Mouse (Mus musculus) layer of hippocampus, postnatal 25 days (tissue): ENCODE measurements around the gene Fam193a. TPM values are rescaled to one million over a fixed set of nuclear protein-coding genes. Genes with fewer than 3 reads are reported as not detected.

Experiments
- DNase-seq, 2 experiments: peaks; one replicate each; pipeline ENCODE4 v3.0.0; 2022; ENCODE audit warnings: mixed read lengths in 2 of 2, low spot score in 1 of 2; ENCODE audit errors: extremely low spot score in 1 of 2
- total RNA-seq, 2 experiments: library from RNA; stranded (reverse); gene quantifications; 2 replicates each; pipeline ENCODE4 v1.2.3; 2021

Gene Fam193a
- total RNA-seq, 2 experiments from 2014 or later: 37.0 to 42.2 TPM

DNA sequence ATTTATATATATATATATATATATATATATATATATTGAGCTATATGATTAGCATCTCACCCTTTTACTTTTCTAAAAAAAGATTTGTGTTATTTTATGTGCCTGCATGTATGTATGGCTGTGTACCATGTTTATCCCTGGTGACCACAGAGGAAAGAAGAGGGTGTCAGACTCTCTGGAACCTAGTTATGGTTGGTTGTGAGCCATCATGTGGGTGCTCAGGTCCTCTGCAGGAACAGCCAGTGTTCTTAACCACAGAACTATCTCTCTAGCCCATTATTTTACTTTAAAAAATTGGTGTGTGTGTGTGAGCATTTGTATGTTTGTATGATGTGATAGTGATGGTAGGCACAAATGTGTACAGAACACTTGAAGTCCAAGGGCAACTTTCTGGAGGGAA, 9.1 kb downstream of the Fam193a start:
- DNase-seq: no peak

DNA sequence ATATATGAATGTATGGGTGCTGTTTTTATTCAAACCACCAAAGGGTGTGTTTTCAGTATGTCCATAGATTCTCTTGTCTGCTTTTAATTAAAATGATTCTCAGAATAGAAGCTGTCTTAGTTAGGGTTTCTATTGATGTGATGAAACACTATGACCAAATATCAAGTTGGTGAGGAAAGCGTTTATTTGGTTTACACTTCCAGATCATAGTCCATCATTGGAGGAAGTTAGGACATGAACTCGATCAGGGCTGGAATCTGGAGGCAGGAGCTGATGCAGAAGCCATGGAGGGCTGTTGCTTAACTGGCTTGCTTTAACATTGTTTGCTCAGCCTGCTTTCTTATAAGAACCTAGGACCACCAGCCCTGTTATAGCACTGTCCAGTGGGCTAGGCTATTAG, 12.0 kb downstream of the Fam193a start:
- DNase-seq: no peak

DNA sequence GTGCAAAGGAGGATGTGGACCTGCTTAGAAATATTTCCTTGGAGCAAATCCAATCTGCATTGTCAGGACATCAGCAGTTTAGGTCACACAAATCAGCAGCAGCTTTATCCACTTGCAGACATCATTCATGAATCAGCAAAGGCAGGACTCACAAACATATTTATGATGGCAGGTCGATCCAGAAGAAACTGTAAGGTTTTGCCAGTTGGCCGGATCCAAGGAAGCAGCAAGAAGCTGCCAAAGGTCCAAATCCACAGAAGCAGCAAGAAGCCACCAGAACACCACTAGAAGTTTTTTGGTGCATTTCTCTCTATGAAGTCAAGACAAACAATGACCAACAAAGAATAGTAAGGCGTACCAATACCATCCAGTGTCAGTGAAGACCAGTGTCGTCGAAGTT, 15.9 kb downstream of the Fam193a start:
- no peak for DNase-seq

DNA sequence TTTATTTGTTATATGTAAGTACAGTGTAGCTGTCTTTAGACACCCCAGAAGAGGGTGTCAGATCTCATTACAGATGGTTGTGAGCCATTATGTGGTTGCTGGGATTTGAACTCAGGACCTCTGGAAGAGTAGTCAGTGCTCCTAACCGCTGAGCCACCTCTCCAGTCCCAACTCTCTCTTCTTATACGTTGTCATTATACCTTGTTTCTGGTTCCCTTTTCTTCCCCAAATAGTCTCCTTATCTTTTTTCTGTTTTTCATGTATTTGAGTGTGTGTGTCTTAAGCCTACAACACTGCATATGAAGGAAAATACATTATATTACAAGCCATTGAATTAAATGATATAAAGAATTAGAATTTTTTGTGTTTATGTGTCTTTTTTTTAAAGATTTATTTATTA, 17.0 kb downstream of the Fam193a start:
- no peak for DNase-seq

DNA sequence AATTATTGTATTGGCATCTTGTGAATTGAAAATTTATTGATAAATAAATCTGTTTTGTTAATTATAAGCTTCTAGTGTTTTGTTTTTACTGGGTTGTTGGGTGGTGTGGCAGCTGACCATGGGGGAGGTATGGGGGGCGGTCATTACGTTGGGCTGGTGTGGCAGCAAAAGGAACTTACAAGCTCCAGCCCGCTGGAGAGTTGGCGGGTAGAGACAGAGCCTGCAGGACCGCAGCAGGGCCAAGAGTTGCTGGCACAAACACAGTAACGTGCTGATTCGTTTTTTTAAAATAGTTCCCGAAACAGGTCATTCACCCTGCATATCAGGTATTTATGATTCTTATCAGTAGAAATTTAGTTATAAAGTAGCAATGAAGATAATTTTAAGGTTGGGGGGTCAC, 23.5 kb downstream of the Fam193a start:
- no peak for DNase-seq

DNA sequence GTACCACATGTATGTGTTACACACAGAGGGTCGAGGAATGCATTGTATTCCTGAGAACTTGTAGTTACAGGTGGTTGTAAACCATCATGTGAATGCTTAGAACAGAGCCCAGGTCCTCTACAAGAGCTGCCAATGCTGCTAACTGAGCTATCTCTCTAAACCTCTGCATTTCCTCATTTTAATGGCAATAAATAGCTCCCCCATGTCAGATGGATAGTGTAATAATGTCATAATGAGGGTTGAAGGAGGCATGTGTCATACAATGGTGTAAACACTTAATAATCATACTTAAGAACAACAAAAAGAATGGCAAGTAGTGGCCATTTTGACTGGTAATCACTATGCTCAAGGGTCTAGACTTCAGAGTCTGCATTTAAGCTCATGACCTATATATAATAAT, 25.6 kb downstream of the Fam193a start:
- no peak for DNase-seq

DNA sequence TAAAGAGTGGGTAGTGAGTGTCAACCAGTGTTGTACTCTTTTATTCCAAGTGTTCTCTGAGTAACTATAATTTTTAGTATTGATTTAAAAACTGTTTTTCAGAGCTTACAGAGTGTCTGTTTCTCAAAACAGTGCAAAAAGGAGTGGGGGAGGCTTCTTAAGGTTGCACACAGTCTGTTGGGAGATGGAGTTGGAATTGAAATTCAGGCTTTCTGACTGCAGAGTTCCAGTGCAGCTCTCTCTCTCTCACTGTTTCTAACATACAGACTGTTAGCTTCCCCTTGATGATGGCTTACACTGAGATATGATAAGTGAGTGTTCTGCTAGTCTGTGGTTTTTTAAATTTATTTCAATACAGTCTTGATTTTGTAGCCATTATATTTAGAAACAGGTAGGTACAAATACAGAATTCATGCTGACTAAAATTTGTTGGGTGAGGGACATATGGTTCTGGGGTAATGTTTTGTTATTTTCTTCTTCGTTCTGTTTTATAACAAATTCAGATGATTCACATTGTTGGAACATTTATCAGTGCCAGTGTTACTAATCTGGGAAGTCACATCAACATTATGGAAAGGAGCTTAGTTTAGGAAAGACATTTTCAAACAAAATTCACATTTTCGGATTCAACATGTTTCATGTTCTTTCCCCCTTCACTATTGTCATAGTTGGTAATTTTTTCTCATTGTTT, 26.3 kb downstream of the Fam193a start:
- no peak for DNase-seq

DNA sequence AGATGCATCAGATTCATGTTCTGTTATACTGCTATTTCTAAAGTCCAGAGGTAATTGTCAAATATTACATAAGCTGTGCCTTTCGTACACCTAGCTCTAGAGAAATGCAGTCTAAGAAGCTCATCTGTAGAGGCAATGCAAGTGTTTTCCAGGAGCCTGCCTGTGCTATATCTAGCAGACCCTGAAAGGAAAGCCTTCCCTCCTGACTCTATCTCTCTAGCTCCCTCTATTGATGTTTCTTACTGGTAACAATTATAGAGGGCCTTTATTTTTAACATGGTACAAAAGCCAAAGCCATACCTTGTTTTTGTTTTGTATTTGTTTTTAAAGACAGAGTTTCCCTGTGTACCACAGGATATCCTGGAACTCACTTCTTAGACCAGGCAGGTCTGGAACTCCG, 28.1 kb downstream of the Fam193a start:
- DNase-seq: no peak

DNA sequence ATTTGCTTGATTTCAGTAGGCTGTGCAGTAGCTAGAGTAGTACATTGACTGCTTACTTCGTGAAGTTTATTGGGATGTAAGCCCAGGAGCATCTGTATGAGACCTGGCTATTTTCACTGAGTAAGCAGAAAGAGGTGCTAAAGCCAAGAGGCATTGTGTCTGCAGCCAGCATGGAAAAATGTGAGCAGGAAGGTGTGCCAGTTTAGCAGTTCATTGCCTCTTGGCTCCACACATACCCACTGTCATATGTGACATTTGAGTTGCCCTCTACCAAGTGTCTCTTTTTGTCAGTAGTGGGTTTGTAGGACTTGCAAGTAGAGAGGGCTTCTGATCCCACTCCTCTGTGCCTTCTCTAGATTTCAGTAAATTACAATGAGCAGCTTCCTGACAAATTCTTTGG, 28.6 kb downstream of the Fam193a start:
- DNase-seq: no peak

DNA sequence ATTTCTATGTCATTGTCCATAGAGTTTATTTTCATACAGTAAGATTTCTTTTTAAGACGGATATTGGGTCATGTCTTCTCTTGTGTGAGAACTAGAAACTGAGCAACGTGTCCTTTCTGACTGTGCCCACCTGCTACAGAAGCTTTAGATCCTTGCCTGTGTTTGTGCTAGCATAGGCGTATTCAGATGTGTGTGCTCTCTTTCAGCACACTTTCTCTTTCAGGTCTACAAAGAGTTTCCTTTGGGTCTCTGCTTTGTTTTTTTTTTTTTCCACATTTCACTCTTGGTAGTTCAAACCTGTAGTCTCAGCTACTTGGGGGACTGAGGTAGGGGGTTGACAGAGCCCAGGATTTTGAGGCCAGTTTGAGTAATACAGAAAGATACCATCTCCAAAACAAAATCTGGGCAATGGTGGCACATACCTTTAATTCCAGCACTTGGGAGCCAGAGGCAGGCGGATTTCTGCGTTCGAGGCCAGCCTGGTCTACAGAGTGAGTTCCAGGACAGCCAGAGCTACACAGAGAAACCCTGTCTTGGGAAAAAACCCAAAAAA, 37.7 kb downstream of the Fam193a start:
- no peak for DNase-seq

DNA sequence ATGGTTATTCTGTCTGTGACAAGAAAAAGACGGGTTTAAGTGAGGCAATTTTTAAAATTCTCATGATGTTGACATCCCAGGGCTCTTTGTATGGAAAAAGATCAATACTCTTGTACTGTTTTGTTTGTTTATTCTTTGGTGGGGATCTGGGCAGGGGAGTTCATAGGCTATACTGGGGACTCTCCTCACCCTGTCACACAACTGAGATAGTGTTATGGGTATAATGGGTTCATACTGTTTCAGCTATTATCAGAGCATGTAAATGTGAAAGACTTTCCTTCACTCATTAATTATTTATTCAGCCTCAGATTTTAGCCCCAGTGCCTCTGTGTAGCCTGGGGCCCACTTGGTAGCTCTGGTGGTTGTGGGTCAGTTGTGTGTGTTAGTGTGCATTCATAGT, 39.3 kb downstream of the Fam193a start:
- DNase-seq: no peak

DNA sequence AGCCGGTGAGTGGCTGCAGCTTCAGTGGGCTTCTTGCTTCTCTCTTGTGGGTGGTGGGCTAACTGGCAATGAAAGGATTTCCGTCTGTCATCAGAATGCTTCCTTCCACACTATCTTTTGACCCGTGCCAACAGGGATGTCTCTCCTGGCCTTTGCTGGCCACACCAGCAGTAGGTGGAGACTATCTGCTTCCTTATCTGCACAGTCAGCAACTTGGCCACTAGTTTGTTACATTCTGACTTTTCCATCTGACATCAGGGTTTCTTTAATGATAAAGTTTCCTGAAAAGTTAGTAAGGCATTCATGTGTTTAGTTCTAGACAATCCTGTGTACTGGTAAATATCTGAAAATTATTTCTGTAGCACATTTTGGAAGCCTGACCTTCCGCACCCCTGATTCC, 41.1 kb downstream of the Fam193a start:
- DNase-seq: no peak

DNA sequence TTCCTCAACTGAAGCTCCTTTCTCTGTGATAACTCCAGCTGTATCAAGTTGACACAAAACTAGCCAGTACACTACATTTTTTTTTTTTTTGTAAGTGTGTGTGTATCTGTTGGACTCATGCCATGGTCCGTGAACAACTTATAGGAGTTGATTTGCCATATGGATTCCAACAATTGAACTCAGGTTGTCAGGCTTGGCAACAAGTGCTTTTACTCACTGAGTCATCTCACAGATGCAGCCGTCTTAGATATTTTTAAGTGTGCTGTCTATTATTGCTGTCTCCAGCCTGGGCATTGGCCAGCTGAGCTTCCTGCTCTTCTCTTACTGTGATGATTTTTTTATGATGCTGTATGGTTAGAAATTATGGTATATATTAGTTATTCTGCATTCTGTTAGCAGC, 44.2 kb downstream of the Fam193a start:
- DNase-seq: no peak

DNA sequence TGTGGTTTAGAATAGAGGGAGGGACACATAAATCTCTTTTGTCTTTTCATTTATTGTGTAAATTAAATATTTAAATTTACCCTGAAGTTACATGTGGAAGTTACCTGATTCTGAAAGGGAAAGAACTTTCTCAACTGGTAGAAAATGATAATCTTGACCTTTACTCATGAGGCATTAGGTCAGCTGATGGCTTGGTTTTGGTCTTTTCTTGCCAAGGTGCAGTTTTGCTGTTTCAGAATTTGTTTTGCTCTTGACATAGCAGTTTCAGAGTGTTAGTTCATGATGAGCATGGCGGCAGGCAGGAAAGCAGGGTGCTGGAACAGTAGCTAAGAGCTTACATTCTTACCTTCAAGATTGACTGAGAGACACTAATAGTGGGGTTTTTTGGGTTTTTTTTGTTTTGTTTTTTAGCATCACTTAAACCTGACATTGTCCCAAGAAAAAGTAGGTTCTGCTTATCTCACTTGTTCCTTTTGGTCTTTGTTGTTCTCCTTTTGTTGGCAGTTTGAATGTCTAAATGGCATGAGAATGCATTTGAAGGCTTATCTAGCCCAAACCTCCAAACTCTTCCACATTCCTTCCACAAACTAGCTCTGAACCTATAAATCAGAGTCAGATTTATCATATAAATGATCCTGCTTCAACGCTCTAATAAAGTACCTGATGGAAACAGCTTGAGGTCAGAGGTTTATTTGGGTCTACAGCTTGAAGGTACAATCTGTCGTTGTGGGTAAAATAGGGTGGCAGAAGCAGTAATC, 47.7 kb downstream of the Fam193a start:
- DNase-seq: no peak

DNA sequence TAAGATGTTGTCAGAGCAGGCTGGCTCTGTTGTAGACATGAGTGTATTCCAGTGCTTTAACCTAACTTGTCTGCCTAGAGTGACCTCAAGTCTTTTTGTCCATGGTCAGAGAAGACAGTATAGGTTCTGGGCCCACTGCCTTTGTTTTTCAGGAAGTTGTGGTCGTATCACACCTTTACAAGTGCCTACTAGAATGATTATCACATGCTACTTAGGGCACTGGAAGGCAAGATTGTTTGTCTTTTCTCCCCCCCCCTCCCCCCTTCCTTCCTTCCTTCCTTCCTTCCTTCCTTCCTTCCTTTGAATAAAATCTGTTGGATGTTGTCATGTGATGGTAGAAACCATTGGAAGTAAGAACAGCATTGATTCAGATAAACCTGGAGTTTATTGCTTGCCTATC, 49.5 kb downstream of the Fam193a start:
- DNase-seq: no peak

DNA sequence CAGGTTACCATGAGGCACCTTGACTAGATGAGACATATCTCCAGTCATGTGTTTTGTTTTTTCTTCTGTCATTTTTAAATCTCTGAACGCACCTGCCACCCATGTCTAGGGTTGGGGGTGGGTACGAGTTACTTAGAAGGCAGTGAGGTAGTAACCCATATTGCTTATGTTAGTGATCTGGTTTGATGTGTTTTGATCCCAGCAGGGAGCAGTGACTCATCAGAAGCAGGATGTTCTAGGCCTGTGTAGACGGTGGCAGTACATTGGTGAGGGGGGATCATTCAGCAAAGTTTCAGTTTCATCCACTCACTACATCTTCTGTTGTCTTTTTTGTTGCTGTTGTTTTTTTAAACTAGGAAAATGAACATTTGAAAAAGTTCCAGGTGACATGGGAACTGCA, 61.0 kb downstream of the Fam193a start:
- no peak for DNase-seq

DNA sequence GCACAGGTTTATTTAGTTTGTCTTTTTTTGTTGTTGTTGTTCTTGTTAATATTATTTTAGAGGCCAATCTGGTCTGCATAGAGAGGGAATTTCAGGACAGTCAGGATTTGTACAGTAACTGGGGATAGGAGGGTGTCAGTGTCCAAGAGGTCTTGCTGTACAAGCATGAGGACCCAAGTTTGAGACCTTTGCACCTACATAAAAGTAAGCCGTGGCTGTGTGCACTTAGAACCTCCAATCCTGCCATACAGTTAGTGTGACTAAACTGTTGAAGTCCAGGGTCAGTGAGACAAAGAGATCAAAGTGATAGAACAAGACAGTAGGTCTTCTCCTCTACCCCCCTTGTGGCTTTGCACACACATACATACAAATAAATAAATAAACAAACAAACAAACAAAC, 64.1 kb downstream of the Fam193a start:
- no peak for DNase-seq

DNA sequence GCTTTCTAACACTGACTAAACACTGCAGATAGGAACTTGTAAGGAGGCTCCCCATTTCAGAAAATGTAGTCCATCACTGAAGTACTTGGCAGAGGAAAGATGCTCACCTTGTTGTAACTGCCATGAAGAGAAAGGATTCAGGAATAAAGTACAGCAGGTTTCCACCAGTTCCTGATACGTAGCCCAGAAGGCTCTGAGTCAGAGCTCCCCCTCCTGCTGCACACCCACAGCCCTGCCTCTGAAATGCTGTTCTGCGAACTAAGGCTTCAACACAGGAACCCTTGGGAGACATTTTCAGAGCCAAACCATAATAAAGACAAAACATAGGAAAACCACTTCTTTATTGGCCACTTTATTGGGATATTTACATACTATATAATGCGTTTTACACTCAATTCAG, 64.5 kb downstream of the Fam193a start:
- no peak for DNase-seq

DNA sequence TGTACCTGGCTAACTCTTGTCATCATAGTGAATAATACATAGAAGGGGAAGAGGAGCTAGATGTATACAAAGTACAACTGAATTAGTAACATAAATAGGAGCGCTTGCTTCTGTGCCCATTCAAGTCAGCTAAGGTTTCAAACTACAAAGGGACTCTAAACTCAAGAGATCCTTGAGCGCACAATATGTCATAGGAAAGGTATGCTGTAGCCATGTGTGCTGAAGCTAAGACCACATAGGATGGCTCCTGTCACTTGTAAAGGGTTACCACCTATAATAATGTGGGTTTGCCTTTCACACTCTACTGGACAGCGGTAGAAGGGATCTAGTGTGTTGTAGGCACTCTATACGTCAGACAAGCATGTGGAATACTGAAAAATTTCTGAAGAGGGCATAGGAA, 68.3 kb downstream of the Fam193a start:
- no peak for DNase-seq

DNA sequence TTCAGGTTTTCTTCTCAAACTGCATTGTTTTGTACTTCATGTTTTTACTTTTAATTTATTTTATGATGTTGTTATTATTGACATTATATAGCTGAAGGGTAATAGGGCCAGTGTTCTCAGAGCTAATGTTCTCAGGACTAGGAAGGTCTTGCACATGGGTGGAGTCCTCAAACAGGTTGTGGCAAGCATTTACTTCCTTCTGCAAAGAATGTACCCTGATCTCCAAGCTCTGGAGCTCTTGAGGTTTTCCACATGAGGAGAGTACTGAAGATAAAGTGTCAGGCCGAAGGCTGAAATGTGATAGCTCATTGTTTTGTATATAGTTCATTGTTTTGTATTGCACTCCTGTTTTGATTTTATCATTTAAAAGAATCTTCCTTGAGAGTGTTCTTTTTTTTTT, 68.9 kb downstream of the Fam193a start:
- DNase-seq: no peak

DNA sequence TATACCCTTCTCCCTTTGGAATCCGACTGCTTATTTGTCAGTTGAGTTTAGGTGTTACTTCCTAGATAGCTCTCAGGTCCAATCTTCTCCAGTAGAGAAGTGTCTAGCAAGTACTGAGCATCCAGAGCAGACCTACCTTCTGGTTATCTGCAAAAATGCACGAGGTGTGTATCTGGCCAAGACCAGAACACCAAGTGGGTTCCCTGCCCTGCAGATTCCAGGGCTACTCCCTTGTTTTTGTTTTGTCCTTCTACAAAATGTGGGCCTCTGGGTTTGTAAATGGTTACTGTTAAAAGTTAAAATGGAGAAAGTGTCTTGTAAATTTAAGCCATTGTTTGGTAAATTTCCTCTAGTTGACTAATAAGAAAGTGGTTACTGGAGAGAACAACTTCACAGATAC, 70.0 kb downstream of the Fam193a start:
- no peak for DNase-seq

DNA sequence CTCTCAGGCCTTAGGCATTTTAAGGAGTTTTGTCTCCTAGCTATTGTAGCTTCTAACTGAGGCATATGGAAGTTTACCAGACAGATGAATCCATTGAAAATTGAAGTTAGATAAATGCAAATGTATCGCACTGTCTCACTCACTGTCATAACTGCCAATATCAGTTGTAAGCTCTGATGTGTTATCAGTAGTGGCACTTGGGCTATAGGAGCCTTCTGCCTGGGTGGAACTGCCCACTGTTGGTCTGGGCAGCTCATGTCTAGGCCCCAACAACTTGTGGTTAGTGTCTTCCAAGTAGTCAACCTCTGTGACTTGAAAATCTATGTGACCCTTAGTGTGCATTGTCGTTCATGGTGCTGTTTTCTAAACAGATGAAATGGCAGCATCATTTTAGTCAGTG, 72.1 kb downstream of the Fam193a start:
- no peak for DNase-seq
